Mouse (Mus musculus) heart, postnatal 0 days (tissue): ENCODE results near the gene Ackr2. TPM values are rescaled to one million over a fixed set of nuclear protein-coding genes. Genes with fewer than 3 reads are reported as not detected.
A peak's percentile ranks its signal among the peaks of the same experiment; 100 is the strongest.

ENCODE experiments used
- ATAC-seq: fragments of 200-750 bp; cut with Nextera tagmentation; 2 replicates; pipeline ENCODE4 v1.8.0; 2017; ENCODE audit warnings: low read depth, moderate number of reproducible peaks, moderate library complexity; ENCODE audit not compliant: insufficient read depth
- DNase-seq: peaks from one replicate; pipeline ENCODE4 v3.0.0-alpha.2; 2016; ENCODE audit warnings: low spot score
- H3K27ac ChIP-seq: fragments of 300-500 bp; sonication (generic); 2 replicates; pipeline ENCODE4 v1.5.1; 2014; ENCODE audit warnings: low read depth, mild to moderate bottlenecking
- H3K27me3 ChIP-seq: fragments of 300-500 bp; sonication (generic); 2 replicates; pipeline ENCODE4 v1.6.1; 2014; ENCODE audit warnings: low read length, mixed read lengths; ENCODE audit not compliant: control insufficient read depth, insufficient read depth
- H3K36me3 ChIP-seq: fragments of 300-500 bp; sonication (generic); replicated peaks from 2 replicates; pipeline ENCODE4 v1.6.1; 2014; ENCODE audit warnings: low read length, mixed read lengths; ENCODE audit not compliant: control insufficient read depth, insufficient read depth
- H3K4me1 ChIP-seq: fragments of 300-500 bp; sonication (generic); 2 replicates; pipeline ENCODE4 v1.6.1; 2014; ENCODE audit warnings: antibody characterized with exemption; ENCODE audit not compliant: control insufficient read depth, insufficient read depth
- H3K4me2 ChIP-seq: fragments of 300-500 bp; sonication (generic); 2 replicates; pipeline ENCODE4 v1.6.1; 2014; ENCODE audit warnings: low read depth, mild to moderate bottlenecking, low read length, moderate library complexity
- H3K4me3 ChIP-seq: fragments of 300-500 bp; sonication (generic); 2 replicates; pipeline ENCODE4 v1.5.1; 2014; ENCODE audit warnings: low read depth, low read length
- H3K9ac ChIP-seq: fragments of 300-500 bp; sonication (generic); replicated peaks from 2 replicates; pipeline ENCODE4 v1.6.1; 2014; ENCODE audit warnings: low read depth, low read length, mixed read lengths
- H3K9me3 ChIP-seq: fragments of 300-500 bp; sonication (generic); replicated peaks from 2 replicates; pipeline ENCODE4 v1.6.1; 2016; ENCODE audit warnings: low read length; ENCODE audit not compliant: control insufficient read depth
- CTCF ChIP-seq: IDR thresholded peaks from 2 replicates; pipeline ENCODE4 v1.5.1; 2016; ENCODE audit warnings: antibody characterized with exemption, control low read depth, low read depth
- EP300 ChIP-seq: IDR thresholded peaks from 2 replicates; pipeline ENCODE4 v1.6.1; 2016; ENCODE audit warnings: antibody characterized with exemption, low read depth
- WGBS: fragments of 180-500 bp; shearing (Covaris S2); extraction: QIAGEN DNeasy Blood & Tissue Kit; methylation state at CpG from one replicate; pipeline ENCODE4 v1.1.7; 2014; 5-methylcytosine and 5-hydroxymethylcytosine counted together
- polyA plus RNA-seq: library from polyadenylated mRNA; unstranded; fragments of >200 nt; fragmentation: Nextera tagmentation; extraction: Ambion mirVana; gene quantifications from 2 replicates; pipeline ENCODE4 v1.2.1, GENCODE M21; 2015
- total RNA-seq: library from RNA; depleted of rRNA; stranded (reverse); fragments of >200 nt; gene quantifications from 2 replicates; pipeline ENCODE4 v1.2.3, GENCODE M21; 2014; ENCODE audit warnings: low replicate concordance

Gene Ackr2
- total and polyA plus RNA-seq, 2 experiments from 2014 or later, result 1.6 to 4.6 TPM

DNA sequence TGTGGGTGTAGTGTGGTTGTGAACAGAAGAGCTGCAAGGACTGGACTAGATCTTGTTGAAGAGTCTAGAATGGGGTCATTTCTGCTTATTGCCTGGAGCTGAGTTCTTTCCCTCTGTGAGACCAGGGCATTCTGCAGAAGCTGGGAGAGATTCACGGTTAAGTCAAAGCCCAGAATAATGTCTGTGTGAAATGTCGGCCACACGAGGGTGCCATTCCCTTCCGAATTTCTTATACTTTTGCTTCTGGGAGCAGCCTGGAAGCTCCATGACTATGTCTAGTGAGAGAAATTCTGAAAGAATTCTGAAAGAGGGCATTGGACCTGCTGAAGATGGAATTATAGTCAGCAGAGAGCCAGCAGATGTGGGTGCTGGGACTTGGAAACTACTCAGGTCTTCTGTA lies 49.6 kb downstream of the Ackr2 start:
- Histone ChIP-seq H3K27ac (no peak overlapping the region), H3K27me3 (no peaks in the 10 kb centered on the region), H3K9ac (no peak overlapping the region), H3K4me2 (no peak overlapping the region), H3K9me3 (no peaks in the 10 kb centered on the region), H3K4me3 (no peak overlapping the region), H3K36me3 (no peaks in the 10 kb centered on the region), H3K4me1 (peaks cover 10% of the 10 kb centered on the region)
- DNase-seq (peak; percentile 69), ATAC-seq (no peak)
- TF ChIP-seq EP300 (no peak), CTCF (peak; percentile 70)
- 7% methylated on average over 4 of the region's 4 CpGs for WGBS

GRCm38 (mm10) chr9:121948431-121948830 lies 50.3 kb downstream of the Ackr2 start:
- Histone ChIP-seq H3K27me3 (no peaks in the 10 kb centered on the region), H3K4me1 (peaks cover 10% of the 10 kb centered on the region), H3K4me2 (no peak overlapping the region), H3K36me3 (no peaks in the 10 kb centered on the region), H3K4me3 (no peak overlapping the region), H3K9ac (no peak overlapping the region), H3K9me3 (no peaks in the 10 kb centered on the region), H3K27ac (no peak overlapping the region)
- no peak for TF ChIP-seq EP300
- no peak for TF ChIP-seq CTCF
- DNase-seq (no peak), ATAC-seq (no peak)
- 36% methylated on average over 4 of the region's 4 CpGs for WGBS

GRCm38 (mm10) chr9:121950418-121951113 lies 52.4 kb downstream of the Ackr2 start, which contains the start of gene Fam198a:
Fam198a (plus strand) TSS chr9:121950988.
- Histone ChIP-seq H3K27me3 (no peaks in the 10 kb centered on the region), H3K4me3 (peak within 1 kb of the TSS; percentile 32)
- TF ChIP-seq CTCF (no peak), EP300 (no peak)

GRCm38 (mm10) chr9:121951114-121951423 lies 52.9 kb downstream of the Ackr2 start:
- Histone ChIP-seq H3K4me1 (peaks cover 10% of the 10 kb centered on the region), H3K36me3 (no peaks in the 10 kb centered on the region), H3K4me2 (peak overlapping the region; percentile 66), H3K27me3 (no peaks in the 10 kb centered on the region), H3K9me3 (no peaks in the 10 kb centered on the region), H3K9ac (0 out of 2 replicates have a peak overlapping the region, but pooled peaks have one; percentile 38), H3K4me3 (peak overlapping the region; percentile 32), H3K27ac (no peak overlapping the region)
- ATAC-seq (no peak; the same call in 1 of the 2 replicates), DNase-seq (no peak)
- no peak for TF ChIP-seq EP300
- no peak for TF ChIP-seq CTCF
- WGBS, result 37% methylated on average over 4 of the region's 4 CpGs

More at GRCm38 (mm10) chr9:121950418-121951113, 52.4 kb downstream of the Ackr2 start, which contains the start of gene Fam198a:
- H3K9ac ChIP-seq, result peak within 1 kb of the TSS; percentile 38; the same call in 1 of the 2 replicates
- H3K9me3 ChIP-seq, result no peaks in the 10 kb centered on the region
- DNase-seq, result peak; percentile 72
- 4% methylated on average over 14 of the region's 14 CpGs for WGBS
- ATAC-seq, result peak; percentile 80
- H3K4me1 ChIP-seq, result peaks cover 10% of the 10 kb centered on the region
- H3K4me2 ChIP-seq, result peak within 1 kb of the TSS; percentile 66
- H3K36me3 ChIP-seq, result no peaks in the 10 kb centered on the region
- peak within 1 kb of the TSS; percentile 46 for H3K27ac ChIP-seq

DNA sequence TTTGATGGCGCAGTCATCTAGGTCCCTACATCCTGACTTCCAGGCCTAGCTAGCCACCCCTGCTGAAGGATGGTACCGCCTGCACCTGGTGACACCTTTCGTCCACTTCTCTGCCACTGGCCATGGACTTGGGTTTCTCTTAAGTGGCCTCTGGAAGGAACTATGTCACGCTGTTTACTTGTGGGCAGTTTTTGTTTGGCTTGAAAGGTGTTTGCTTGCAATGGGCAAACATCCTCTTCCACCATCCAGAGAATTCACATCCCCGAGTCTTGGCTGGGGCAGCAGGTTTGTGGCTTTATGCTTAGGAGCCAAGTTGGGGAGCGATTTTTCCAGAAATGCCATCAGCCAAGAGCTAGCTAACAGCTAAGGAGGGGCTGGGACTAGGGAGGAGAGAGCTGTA lies 54.4 kb downstream of the Ackr2 start:
- Histone ChIP-seq H3K36me3 (no peaks in the 10 kb centered on the region), H3K4me2 (no peak overlapping the region), H3K4me1 (peaks cover 10% of the 10 kb centered on the region), H3K4me3 (no peak overlapping the region), H3K27me3 (no peaks in the 10 kb centered on the region), H3K27ac (no peak overlapping the region), H3K9ac (no peak overlapping the region), H3K9me3 (no peaks in the 10 kb centered on the region)
- DNase-seq, result no peak
- TF ChIP-seq CTCF (no peak), EP300 (no peak)
- no peak for ATAC-seq
- WGBS, result 88% methylated on average over 6 of the region's 6 CpGs
